8 mouse cellular contexts compared by ENCODE assay signal in genomic region chr12:17556430-17557343, GRCm38 (mm10). TPM values are rescaled to one million over a fixed set of nuclear protein-coding genes. Genes with fewer than 3 reads are reported as not detected.
DNase-seq lines count a peak whose midpoint lies in the region; TF ChIP-seq lines count a peak whose summit lies in the region.

No protein-coding gene starts in this region.

- 0 out of 2 replicates have a peak, but pooled peaks have one; percentile 40 for TF ChIP-seq EP300 in ES-Bruce4 (IDR thresholded peaks at IDR 0.05; ENCODE audit: insufficient read depth, low read depth, low read length)

- TF ChIP-seq POLR2A in ES-Bruce4 (IDR thresholded peaks at IDR 0.05; ENCODE audit: insufficient read depth, low read length), result no peak
- TF ChIP-seq POLR2A in bone marrow, adult 2 months (IDR thresholded peaks at IDR 0.05; ENCODE audit: borderline replicate concordance, control insufficient read depth, low read depth, low read length), result no peak
- TF ChIP-seq POLR2A in embryonic fibroblast, embryonic 13.5 days (IDR thresholded peaks at IDR 0.05; ENCODE audit: low read depth, low read length), result no peak

- no peaks in the 10 kb centered on the region for H3K9me3 ChIP-seq in ES-Bruce4 (replicated peaks; ENCODE audit: control insufficient read depth, insufficient read depth, low read length, poor library complexity, severe bottlenecking)

- H3K27me3 ChIP-seq in ES-Bruce4 (ENCODE audit: control insufficient read depth, insufficient read depth, low read length, poor library complexity, severe bottlenecking), result no peaks in the 10 kb centered on the region

- no peaks in the 10 kb centered on the region; the same call in none of the 2 replicates for H3K36me3 ChIP-seq in ES-Bruce4 (ENCODE audit: control insufficient read depth, insufficient read depth, low read length, poor library complexity, severe bottlenecking)

- peak; percentile 90 for TF ChIP-seq CTCF in ES-Bruce4 (IDR thresholded peaks at IDR 0.05; ENCODE audit: low read depth, low read length)
- peak; percentile 46; the same call in 1 of the 2 replicates for TF ChIP-seq CTCF in bone marrow, adult 2 months (IDR thresholded peaks at IDR 0.05; ENCODE audit: control insufficient read depth, insufficient read depth, low read length)
- TF ChIP-seq CTCF in embryonic fibroblast, embryonic 13.5 days (IDR thresholded peaks at IDR 0.05; ENCODE audit: borderline replicate concordance, insufficient read depth, low read length), result peak; percentile 75; the same call in 1 of the 2 replicates

- H3K9ac ChIP-seq in ES-Bruce4 (ENCODE audit: low read depth, poor library complexity, severe bottlenecking), result peak overlapping the region; percentile 25

- no peaks in the 10 kb centered on the region for H3K4me1 ChIP-seq in ES-Bruce4 (ENCODE audit: control insufficient read depth, insufficient read depth, low read length)
- no peaks in the 10 kb centered on the region for H3K4me1 ChIP-seq in bone marrow, adult 2 months (ENCODE audit: control insufficient read depth, insufficient read depth, low read length)
- no peaks in the 10 kb centered on the region for H3K4me1 ChIP-seq in embryonic fibroblast, embryonic 13.5 days (ENCODE audit: control insufficient read depth, insufficient read depth, low read length)

- peak overlapping the region; percentile 17; the same call in 1 of the 2 replicates for H3K27ac ChIP-seq in ES-Bruce4 (ENCODE audit: insufficient read depth, low read length)
- H3K27ac ChIP-seq in bone marrow, adult 2 months (ENCODE audit: control insufficient read depth, insufficient read depth, low read depth, low read length, poor library complexity), result no peak overlapping the region
- H3K27ac ChIP-seq in embryonic fibroblast, embryonic 13.5 days (ENCODE audit: insufficient read depth, low read length), result no peak overlapping the region

- peak overlapping the region; percentile 12; the same call in 1 of the 2 replicates for H3K4me3 ChIP-seq in ES-Bruce4 (ENCODE audit: low read depth, low read length)
- H3K4me3 ChIP-seq in bone marrow, adult 2 months (replicated peaks; ENCODE audit: control insufficient read depth, low read depth, low read length), result no peak overlapping the region
- no peak overlapping the region for H3K4me3 ChIP-seq in embryonic fibroblast, embryonic 13.5 days (ENCODE audit: insufficient read depth, low read length)

- DNase-seq in heart, postnatal 36 days, result peak; percentile 41 to 77
- peak; percentile 65 to 84 for DNase-seq in layer of hippocampus, adult 8-10 months (ENCODE audit: low spot score in 2 of 2)
- DNase-seq in lung, postnatal 25 days (ENCODE audit: low spot score), result peak; percentile 62
- DNase-seq in retina, embryonic 14.5 days (ENCODE audit: low spot score), result peak; percentile 88
- DNase-seq in yolk sac, embryonic 10.5 days (ENCODE audit: low spot score), result peak; percentile 28

- intact Hi-C loops in heart, postnatal 36 days (cut with DNase I), result no loop called here

- WGBS in bone marrow, adult 2 months, result 37% methylated on average over 21 of the region's 21 CpGs

RNA-seq across cellular contexts. Expression of gene Odc1, which starts 12.1 kb away (rescaled TPM):
- polyA plus RNA-seq in ES-Bruce4 (2011; ENCODE audit: insufficient read depth, insufficient read length, low read depth, missing spikeins), result 628 and 653 TPM in 2 replicates
- 585 and 642 TPM in 2 replicates for polyA plus RNA-seq in bone marrow, adult 2 months (2011; ENCODE audit: insufficient read depth, insufficient read length, low replicate concordance, missing spikeins)
- 278 and 357 TPM in 2 replicates for polyA plus RNA-seq in embryonic fibroblast, embryonic 13.5 days (2011; ENCODE audit: insufficient read length, low read depth, missing spikeins)
- 10 to 100 TPM; 54.6 to 75.2 TPM for total RNA-seq in heart, postnatal 36 days (2021)
- total RNA-seq in layer of hippocampus, adult 8-10 months (2022), result 10 to 100 TPM; 66.4 to 90.7 (median 85.7) TPM

Comparison
In these comparisons a context has a peak if more than half of its experiments do, and no peak if none do; other contexts are left out.
1. DNase-seq: peak in every context shown above with its lines; median percentile 88 in retina, embryonic 14.5 days; 74 in layer of hippocampus, adult 8-10 months; 62 in lung, postnatal 25 days; 59 in heart, postnatal 36 days; 28 in yolk sac, embryonic 10.5 days.